10 mouse cellular contexts compared by ENCODE assay signal in the genomic region with DNA sequence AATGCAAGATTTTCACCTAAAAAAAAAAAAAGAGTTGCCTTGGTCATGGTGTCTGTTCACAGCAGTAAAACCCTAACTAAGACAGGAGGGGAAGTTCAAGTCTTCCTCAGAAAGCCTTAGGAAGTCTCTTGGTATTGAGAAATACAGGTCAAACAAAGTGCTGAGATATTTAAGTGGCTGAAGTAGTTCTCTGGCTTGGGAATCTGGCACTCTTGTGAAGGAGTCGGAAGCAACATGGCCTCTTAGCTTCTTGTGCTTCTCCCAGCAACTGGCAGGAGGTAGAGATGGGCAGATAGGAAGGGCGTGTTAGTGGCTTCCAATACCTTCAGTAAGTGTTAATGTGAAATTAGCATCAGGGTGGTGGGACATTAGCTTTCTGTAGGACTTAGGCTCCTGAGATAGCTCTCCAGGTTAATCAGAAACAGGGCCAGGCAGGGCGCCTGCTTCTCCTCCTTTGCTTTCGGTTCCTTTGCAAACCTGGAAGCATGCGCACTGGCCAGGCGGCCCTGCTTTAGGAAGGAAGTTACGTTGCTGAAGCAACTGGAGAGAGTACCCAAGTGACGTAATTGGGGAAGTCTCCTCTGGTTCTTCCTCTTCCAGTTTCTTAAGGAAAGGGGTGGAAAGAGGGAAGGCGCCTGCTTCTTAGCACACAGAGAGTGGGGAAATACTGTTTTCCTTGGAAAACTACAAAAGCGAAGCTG. TPM values are rescaled to one million over a fixed set of nuclear protein-coding genes. Genes with fewer than 3 reads are reported as not detected.
A peak's percentile ranks its signal among the peaks of the same experiment; 100 is the strongest.
DNase-seq lines count a peak whose midpoint lies in the region; ATAC-seq and TF ChIP-seq lines count a peak whose summit lies in the region.
"Had no signal": no experiment of that assay in that cellular context is flagged by ENCODE, and none has a peak within 500 bp of the region (broad histone marks: within the 10 kb centered on the region; RNA-seq: fewer than 3 reads in every experiment).

No protein-coding gene starts in this region.

- no peaks in the 10 kb centered on the region for H3K9me3 ChIP-seq in liver, embryonic 15.5 days (replicated peaks)
- H3K9me3 ChIP-seq in intestine, postnatal 0 days (ENCODE audit: control insufficient read depth): no peaks in the 10 kb centered on the region

- TF ChIP-seq CTCF in spleen, adult 2 months (IDR thresholded peaks at IDR 0.05; ENCODE audit: extremely low read depth, insufficient read depth, insufficient read length, insufficient replicate concordance): no peak
- no peak for TF ChIP-seq CTCF in intestine, postnatal 0 days (IDR thresholded peaks at IDR 0.05; ENCODE audit: low read depth)

- H3K36me3 ChIP-seq in spleen, adult 2 months (ENCODE audit: control insufficient read depth, insufficient read depth, low read length): peaks cover 6% of the 10 kb centered on the region; the same call in 1 of the 2 replicates
- peaks cover 13% of the 10 kb centered on the region; the same call in 1 of the 2 replicates for H3K36me3 ChIP-seq in liver, embryonic 15.5 days (replicated peaks)
- H3K36me3 ChIP-seq in intestine, postnatal 0 days (ENCODE audit: control insufficient read depth, insufficient read depth): peaks cover 10% of the 10 kb centered on the region; the same call in 1 of the 2 replicates

- no peak overlapping the region for H3K4me3 ChIP-seq in spleen, adult 2 months (ENCODE audit: extremely low read depth, insufficient read depth, insufficient read length)
- no peak overlapping the region for H3K4me3 ChIP-seq in liver, embryonic 15.5 days (replicated peaks)
- H3K4me3 ChIP-seq in intestine, postnatal 0 days (ENCODE audit: low read depth, low read length): no peak overlapping the region

- no peak overlapping the region for H3K9ac ChIP-seq in liver, embryonic 15.5 days
- H3K9ac ChIP-seq in intestine, postnatal 0 days (ENCODE audit: low read depth, low read length): no peak overlapping the region

- no peaks in the 10 kb centered on the region for H3K27me3 ChIP-seq in spleen, adult 2 months (ENCODE audit: control insufficient read depth, insufficient read depth, low read length)
- no peaks in the 10 kb centered on the region for H3K27me3 ChIP-seq in liver, embryonic 15.5 days
- no peaks in the 10 kb centered on the region for H3K27me3 ChIP-seq in intestine, postnatal 0 days (replicated peaks; ENCODE audit: control insufficient read depth, insufficient read depth, low read length)
- H3K27me3 ChIP-seq: Patski had no signal

- peaks cover 6% of the 10 kb centered on the region; the same call in 1 of the 2 replicates for H3K4me1 ChIP-seq in spleen, adult 2 months (ENCODE audit: control insufficient read depth, insufficient read depth, insufficient read length)
- peaks cover 20% of the 10 kb centered on the region for H3K4me1 ChIP-seq in liver, embryonic 15.5 days (replicated peaks)
- H3K4me1 ChIP-seq in intestine, postnatal 0 days (replicated peaks; ENCODE audit: control insufficient read depth, insufficient read depth, low read length): no peaks in the 10 kb centered on the region

- H3K27ac ChIP-seq in spleen, adult 2 months (ENCODE audit: insufficient read depth, low read length): peak overlapping the region; percentile 45
- no peak overlapping the region for H3K27ac ChIP-seq in liver, embryonic 15.5 days (replicated peaks)
- no peak overlapping the region for H3K27ac ChIP-seq in intestine, postnatal 0 days (ENCODE audit: low read depth, low read length)

- TF ChIP-seq POLR2A in spleen, adult 2 months (IDR thresholded peaks at IDR 0.05; ENCODE audit: low read depth, low read length): no peak

- peak; percentile 97 for ATAC-seq in granulocyte monocyte progenitor cell, adult 5-6 weeks (replicated peaks; ENCODE audit: poor library complexity, severe bottlenecking)
- 0 out of 2 replicates have a peak, but pooled peaks have one; percentile 18 for ATAC-seq in liver, embryonic 15.5 days (ENCODE audit: insufficient read depth)
- no peak for ATAC-seq in intestine, postnatal 0 days
- ATAC-seq: Patski had no signal

- WGBS in spleen, adult 2 months: 77% methylated on average over 10 of the region's 10 CpGs
- WGBS in liver, embryonic 15.5 days (ENCODE audit: insufficient replicate concordance): 73% methylated on average over 10 of the region's 10 CpGs
- WGBS in intestine, postnatal 0 days: 84% methylated on average over 10 of the region's 10 CpGs

- no peak for DNase-seq in spleen, adult 2 months (ENCODE audit: low read depth in 1 of 2, low spot score in 2 of 2)
- DNase-seq in spleen, postnatal 14 days (ENCODE audit: low spot score in 2 of 2): no peak
- peak; percentile 21 for DNase-seq in telencephalon, adult 2 months (ENCODE audit: low read depth, low spot score)
- no peak for DNase-seq in embryo, embryonic 10 days (ENCODE audit: low spot score)
- DNase-seq in layer of hippocampus, postnatal 36 days: no peak
- DNase-seq: embryo, embryonic 11 days had no signal

- no peak overlapping the region for H3K4me2 ChIP-seq in liver, embryonic 15.5 days
- H3K4me2 ChIP-seq in intestine, postnatal 0 days (replicated peaks; ENCODE audit: low read depth): no peak overlapping the region

RNA-seq across cellular contexts. Expression of gene Irf2, which starts 38.4 kb away (rescaled TPM):
- polyA plus RNA-seq in spleen, adult 2 months (2012; rRNA removed): 28.7 and 28.8 TPM in 2 replicates
- total RNA-seq in granulocyte monocyte progenitor cell, adult 5-6 weeks (2014; fragmentation: Nextera tagmentation): 48.8 and 67.9 TPM in 2 replicates
- 12.6 and 20.4 TPM in 2 replicates for total RNA-seq in granulocyte monocyte progenitor cell, adult 5-6 weeks (2017)
- 10.1 and 11.6 TPM in 2 replicates for polyA plus RNA-seq in liver, embryonic 15.5 days (2015; fragmentation: Nextera tagmentation; extraction: Ambion mirVana)
- total RNA-seq in layer of hippocampus, postnatal 36 days (2021): 10 to 100 TPM; 61.8 to 62.2 TPM
- 43.3 and 46.2 TPM in 2 replicates for polyA plus RNA-seq in intestine, postnatal 0 days (2015; fragmentation: Nextera tagmentation; extraction: Ambion mirVana)
